Mouse (Mus musculus) megakaryocyte, embryonic 14.5 days (primary cell): ENCODE measurements around the gene Pcyt1b.

Experiments
- FLI1 ChIP-seq: IDR thresholded peaks from 2 replicates; pipeline ENCODE4 v1.6.1; 2012; ENCODE audit warnings: low read length, inconsistent platforms, mixed read lengths
- GATA1 ChIP-seq: IDR thresholded peaks from 3 replicates; pipeline ENCODE4 v1.6.1; 2012; ENCODE audit warnings: mixed read lengths, low read length, inconsistent platforms, borderline replicate concordance

DNA sequence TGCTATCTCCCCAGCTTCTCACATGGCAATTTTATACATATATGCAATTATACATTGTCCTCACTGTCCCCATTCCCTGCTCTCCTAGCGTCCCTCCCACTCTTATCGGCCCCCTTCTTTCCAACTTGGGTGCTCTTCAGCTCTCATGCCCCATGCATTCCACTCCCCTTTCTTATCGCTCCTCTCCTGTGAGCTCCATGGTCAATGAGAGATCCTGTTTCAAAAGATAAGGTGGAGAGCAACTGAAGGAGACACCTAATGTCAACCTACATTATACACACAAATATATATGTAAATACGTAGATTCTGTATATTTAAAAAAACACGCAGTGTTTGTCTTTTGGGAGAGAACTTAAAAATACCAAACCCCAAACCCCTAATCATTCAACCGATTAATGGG lies 95.9 kb downstream of the Pcyt1b start:
- TF ChIP-seq GATA1 (no peak), FLI1 (no peak)
